Mouse (Mus musculus) adrenal gland, adult 8-10 months (tissue): ENCODE measurements around the gene Slc38a3. TPM values are rescaled to one million over a fixed set of nuclear protein-coding genes. Genes with fewer than 3 reads are reported as not detected.
A peak's percentile ranks its signal among the peaks of the same experiment; 100 is the strongest.

Experiments
- DNase-seq: peaks from one replicate; pipeline ENCODE4 v3.0.0; 2022
- total RNA-seq, 4 experiments: library from RNA; stranded (reverse); gene quantifications; 2 replicates each; pipeline ENCODE4 v1.2.4; 2022

The Slc38a3 gene
- total RNA-seq, 4 experiments from 2014 or later = 0.31 to 2.2 (median 0.74) TPM

DNA sequence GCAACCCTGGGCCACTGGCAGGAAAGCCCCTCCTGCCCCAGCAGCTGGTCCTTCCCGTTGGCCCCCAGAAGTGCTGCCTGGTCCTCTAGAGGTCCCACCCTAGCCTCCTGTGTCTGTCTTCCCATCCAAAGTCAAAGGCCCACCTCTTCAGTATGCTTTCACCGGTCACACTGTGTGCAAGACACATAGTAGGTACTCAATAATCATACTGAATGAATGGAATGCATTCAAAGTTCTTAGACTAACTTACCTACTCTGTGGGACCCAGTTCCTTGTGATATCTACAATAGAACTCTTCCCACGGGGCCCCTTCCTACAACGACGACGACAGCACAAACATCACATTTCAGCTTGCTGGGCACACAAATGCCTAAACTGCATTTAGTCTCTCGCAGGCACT is 4.0 kb downstream of the Slc38a3 start:
- no peak for DNase-seq

DNA sequence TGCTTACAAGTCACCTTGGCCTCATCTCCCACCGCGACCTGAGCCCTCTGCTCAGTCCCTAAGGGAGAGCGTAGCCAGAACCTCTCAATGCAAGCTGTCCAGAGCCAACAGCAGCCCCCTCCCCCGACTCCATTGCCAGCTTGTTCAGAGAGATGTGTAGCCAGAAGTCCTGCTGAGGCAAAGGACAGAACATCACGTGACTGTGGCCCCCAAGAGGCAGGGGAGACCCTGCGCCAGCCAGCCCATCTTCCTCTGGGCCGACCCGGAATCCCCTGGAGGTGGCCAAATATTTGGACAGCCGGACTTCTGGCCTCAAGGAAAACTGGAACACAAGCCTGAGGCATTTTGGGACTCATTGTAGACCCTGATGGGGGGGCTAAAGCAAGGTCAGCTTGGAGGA is 5.8 kb downstream of the Slc38a3 start:
- DNase-seq = no peak

- no peak for DNase-seq
These were observed 7.0 kb downstream of the Slc38a3 start for GRCm38 (mm10) chr9:107662342-107662741.

DNA sequence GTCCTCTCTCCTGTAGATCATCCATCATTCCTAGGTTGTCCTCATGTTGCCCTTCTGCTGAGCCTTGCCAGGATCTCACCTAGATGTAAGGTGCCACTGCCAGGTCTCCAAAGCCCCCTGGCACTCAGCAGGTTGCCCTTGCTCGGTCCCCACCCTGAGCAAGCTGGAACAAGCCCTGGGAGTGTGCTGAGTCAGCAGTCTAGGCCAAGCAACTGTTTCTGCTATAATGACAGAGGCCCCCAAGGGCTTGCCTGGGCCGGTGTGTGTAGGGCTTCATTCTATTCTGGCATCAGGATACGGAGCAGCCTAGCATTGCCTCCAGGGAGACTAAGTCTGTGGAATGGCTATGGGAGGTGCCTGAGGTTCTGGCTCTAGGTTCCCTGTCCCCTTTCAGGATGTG is 8.6 kb downstream of the Slc38a3 start:
- no peak for DNase-seq

DNA sequence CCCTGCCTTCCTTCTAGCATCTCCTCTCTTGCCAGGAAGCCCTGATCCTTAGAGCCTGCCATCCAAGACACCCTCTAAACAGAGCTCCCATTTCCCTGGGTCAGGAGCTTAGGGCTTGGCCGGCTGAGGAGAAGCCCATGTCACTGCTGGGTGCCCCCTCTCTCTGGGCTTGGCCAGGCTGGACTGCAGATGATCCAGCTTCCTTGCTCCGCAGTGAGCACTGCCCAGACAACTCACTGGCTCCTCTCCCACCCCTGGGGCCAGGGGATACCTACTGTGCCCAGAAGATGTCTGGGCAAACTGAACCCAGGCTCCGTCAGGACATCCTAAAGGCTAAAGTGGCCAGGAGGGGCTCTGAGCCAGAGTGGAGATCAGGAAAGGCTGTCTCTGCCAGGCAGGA is 9.4 kb downstream of the Slc38a3 start:
- no peak for DNase-seq

GRCm38 (mm10) chr9:107659551-107659950 is 9.8 kb downstream of the Slc38a3 start:
- no peak for DNase-seq

- no peak for DNase-seq
These were observed 11.2 kb downstream of the Slc38a3 start for GRCm38 (mm10) chr9:107658096-107658495.

DNA sequence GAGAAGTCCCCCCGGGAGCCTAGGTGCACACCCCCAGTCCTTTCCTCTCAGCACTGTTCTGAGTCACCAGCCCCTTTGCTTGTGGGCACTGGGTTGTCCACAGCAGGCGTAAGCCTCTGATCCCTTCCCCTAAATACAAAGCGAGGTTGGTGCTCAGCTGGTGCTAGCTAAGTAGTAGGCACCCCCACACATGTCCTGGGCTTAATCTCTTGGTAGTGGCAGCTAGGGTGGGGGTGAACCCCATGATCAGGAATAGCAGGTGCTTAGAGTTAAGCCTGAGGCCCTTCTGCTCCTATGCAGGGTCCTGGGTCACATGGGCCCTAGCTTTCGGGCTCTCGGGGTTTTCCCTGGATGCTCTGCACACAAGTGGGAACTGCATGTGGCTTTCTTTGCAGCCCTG is 12.2 kb downstream of the Slc38a3 start:
- no peak for DNase-seq

DNA sequence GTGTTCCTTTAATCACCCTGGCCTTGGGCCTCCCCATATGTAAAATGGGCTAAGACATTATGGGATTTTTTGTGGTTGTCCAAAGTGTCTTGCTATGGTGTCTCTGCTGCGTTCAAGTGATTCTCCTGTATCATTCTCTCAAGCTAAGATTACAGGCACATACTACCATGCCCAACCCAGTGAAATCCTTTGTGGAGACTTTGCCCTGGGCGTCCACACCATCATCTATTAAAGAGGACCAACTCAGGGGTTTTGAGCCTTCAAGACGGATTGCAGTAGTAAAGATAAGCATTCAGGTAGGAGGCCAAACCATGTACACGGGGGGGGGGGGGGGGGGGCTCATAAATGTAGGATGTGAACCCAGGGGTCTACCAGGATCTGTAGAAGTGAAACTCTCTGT is 14.7 kb downstream of the Slc38a3 start:
- no peak for DNase-seq

- no peak for DNase-seq
These were observed 15.9 kb downstream of the Slc38a3 start for GRCm38 (mm10) chr9:107653474-107653873.

DNA sequence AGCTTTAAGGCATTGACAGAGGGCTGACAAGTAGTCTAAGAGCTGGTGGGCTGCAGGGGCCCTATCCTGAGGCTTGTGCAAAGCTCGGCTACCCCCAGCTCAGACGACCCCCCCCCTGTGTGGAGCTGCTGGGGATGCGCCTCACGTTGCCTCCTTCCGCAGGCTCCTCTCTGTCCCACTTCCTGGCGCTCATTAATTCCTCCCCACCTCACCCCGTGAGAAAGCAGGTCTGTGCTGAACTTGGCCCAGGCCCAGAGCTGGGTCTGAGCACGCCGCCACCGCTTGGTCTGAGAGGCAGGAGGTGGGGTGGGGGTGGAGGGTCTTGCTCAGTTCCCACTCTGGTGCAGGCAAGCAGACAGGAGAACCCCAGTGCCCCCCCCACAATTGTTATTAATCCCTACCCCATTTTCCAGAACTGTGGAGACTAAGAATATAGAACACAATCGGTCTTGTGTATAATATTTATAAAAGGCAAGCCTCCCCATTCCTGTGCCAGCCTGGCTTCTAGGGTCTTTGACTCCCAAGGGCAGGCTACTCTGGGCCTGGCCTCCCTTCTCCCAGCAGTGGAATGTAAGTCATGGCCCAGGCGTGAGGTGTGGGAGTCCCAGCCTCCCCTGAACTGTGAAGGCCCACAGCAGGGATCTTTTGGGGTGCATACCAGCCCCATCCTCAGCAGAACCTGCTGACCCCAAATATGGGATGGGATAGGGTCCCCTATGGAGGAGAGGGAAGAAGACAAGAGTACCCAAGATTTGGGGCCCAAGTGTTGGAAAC is 18.4 kb downstream of the Slc38a3 start:
- no peak for DNase-seq

DNA sequence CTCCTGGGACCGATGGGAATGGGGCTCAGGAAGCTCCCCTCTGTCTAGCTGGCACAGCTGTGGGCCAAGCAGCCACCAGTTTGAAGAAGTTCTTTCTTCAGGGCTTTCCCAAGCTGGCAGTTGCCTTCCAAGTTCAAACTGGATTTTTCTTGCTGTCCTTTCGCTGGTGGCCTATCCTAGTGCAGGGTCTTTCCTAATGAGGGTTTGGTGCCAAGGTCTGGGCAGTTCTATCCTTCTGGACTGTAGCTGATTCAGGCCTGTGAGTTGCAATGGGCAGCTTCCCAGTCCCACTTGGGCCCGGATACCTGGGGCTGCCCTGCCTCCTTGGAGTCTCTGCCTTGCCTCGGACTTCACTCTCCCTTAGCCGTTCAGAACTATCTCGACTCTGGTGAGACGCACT is 19.1 kb downstream of the Slc38a3 start:
- no peak for DNase-seq

- no peak for DNase-seq
These were observed 20.6 kb downstream of the Slc38a3 start for GRCm38 (mm10) chr9:107648767-107649166.

DNA sequence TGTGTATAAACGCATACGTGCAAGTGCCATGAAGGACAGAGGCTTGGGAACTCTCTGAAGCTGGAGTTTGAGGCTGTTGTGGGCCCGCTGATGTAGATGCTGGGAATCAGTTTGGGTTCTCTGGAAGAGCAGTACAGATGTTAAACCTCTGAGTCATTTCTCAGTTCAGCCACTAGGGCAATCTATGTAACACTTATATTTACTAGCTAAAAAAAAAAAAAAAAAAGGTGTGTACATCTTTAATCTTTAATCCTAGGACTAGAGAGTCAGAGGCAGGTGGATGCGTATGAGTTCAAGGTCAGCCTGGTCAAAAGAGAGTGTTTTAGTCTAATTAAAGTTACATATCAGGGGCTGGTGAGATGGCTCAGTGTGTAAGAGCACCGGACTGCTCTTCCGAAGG is 22.4 kb downstream of the Slc38a3 start:
- no peak for DNase-seq

DNA sequence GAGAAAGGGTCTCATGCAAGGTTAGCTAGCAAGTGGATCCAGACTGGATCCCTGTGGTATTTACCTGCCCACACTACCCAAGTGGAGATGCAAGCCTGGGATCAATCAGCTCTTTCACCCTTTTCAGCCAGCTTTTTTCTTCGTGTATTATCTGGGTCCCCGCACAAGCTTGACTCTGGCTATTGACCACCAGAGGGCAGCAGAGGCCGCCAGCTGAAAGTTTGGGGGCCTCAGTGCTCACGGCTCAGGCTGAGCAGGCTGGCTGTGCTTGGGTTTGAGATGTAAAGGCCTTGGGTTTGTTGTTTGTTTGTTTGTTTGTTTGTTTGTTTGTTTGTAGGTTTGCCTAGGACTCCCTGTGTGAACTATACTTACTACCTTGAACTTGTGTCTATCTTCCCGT is 23.8 kb downstream of the Slc38a3 start:
- no peak for DNase-seq

- no peak for DNase-seq
These were observed 24.2 kb downstream of the Slc38a3 start for GRCm38 (mm10) chr9:107645153-107645510.

DNA sequence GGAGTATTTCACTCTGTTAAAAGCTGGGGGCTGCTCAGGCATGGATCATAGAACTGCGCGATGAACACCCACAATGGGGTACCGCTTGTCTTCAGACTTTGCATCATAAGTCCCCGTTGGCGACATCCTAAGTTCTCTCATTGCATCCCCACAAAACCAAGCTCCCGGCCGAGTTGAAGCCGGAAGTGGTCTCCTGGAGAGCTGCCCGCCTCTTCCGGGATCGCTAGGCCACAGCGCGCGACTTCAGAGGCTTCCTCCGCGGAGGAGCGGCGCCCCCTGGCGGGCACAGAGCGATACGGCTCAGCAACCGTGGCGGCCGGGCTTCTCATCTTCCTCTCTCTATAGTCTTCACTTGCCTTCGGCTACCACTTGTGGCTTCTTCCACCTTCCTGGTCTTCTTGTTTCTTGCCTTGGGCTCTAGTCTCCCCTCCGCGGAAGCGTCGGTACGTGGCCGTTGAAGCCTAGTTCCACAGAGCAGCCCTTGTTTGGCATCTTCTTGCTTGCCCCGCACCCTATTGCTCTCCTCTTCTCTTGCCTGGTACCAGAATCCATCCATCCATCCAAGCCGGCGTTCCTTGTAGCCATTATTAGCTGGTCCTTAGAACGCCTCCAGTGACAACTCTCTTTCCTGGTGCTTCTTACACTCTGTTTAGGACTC is 24.7 kb downstream of the Slc38a3 start:
- peak; percentile 82 for DNase-seq

- no peak for DNase-seq
These were observed 25.7 kb downstream of the Slc38a3 start for GRCm38 (mm10) chr9:107643544-107644214.

- DNase-seq = no peak
These were observed 27.7 kb downstream of the Slc38a3 start for GRCm38 (mm10) chr9:107641666-107642065.

GRCm38 (mm10) chr9:107640257-107640772 is 29.0 kb downstream of the Slc38a3 start:
- DNase-seq = no peak

GRCm38 (mm10) chr9:107637070-107637469 is 32.3 kb downstream of the Slc38a3 start:
- no peak for DNase-seq

- DNase-seq = peak; percentile 97
These were observed 33.9 kb downstream of the Slc38a3 start, which contains the start of gene Gnai2 for GRCm38 (mm10) chr9:107635279-107636028. Gnai2 (minus strand) TSS chr9:107635367.
